Mouse (Mus musculus) T-helper 2 cell (primary cell): ENCODE data around the gene Nog.

ENCODE experiments used
- in situ Hi-C: fragments of 300-600 bp; cut with MboI, MseI; formaldehyde crosslinking; loops from one replicate; pipeline ENCODE4 v1.15.1; 2025; ENCODE audit warnings: high pct_unique_total_duplicates

The Nog gene

DNA sequence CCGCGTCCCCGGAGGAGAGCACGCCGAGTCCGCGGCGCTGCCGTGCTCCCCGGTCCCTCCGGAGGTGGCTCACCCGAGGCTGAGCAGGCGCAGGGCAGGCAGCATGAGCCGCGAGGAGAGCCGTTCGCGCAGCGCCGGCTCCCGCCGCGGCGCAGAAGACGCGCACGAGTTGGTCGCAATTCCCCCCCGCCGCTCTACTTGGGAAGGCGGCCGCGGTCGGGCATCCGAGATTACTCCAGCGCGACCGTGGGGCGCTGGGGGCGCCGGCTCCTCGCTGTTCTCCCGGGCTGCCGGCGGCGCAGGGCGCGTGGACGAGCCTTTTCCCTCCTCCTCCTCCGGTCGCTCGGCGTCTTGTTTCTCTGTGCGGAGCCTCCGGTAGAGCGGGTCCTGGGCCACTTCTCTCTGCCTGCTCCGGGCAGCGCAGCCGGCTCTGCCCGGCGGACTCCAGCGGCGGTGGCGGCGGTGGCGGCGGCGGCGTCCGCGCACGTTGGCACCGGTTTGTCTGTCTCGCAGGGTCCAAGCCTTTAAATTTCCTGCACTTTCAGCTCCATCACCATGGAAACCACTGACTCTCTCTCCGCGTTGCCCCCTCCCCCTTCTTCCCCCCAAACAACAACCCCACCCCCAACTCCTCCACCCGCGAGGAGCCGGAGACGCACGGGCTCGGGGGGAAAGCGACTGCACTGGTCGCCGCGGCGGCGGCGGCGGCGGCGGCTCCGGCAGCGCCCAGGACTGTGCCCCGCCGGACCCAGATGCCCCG lies at the start of gene Nog:
TSS of gene Nog (minus strand) at position 277 of the 760 bp plus-strand sequence.
- in situ Hi-C loops, result loop anchor here (5.0 kb wide), 2 partner anchors 135 to 200 kb away; no protein-coding TSS in a partner anchor

- in situ Hi-C loops, result loop anchor here (10.0 kb wide), 1 partner anchor 1015 kb away; no protein-coding TSS in a partner anchor
These were observed 38.1 kb upstream of the Nog start for GRCm38 (mm10) chr11:89340238-89340637.

DNA sequence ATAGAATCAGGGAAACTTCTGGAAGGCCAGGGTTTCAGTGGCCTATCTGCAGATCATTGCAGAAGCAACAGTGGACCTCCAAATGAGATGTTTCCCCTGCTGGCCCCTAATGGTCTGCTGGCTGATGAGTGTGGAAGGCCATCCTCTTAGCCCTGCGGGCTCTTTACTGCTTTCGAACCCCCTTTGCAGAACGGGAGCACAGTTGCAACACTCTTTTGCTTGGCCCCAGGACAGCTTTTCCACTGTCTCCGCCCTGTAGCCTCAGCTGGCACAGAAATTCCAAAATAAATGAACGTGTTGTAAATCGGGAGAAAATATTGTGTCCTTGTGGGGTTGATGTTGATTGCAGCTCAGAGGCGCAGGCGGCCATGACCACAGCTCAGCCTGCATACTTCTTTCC lies 37.7 kb upstream of the Nog start:
- in situ Hi-C loops, result loop anchor here (10.0 kb wide), 1 partner anchor 1015 kb away; no protein-coding TSS in a partner anchor

DNA sequence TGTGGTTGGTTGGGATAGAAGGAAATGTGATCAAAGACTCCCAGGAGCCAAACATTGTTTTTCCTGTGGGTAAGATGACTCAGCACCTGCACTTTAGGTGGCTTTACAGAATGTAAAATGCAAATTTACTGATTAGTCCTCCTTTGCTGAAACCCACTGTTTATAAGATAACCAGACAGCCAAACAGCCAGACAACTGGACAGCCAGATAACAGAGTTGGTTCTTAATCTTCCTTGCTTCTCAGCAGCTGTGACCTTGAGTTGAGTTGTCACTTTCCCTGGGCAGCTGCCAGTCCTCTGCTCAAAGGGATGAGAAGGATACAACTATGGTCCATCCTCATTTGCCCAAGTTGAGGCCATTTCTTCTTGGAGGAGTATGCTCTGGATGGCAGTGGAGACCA lies 35.8 kb upstream of the Nog start:
- in situ Hi-C loops, result no loop called here

DNA sequence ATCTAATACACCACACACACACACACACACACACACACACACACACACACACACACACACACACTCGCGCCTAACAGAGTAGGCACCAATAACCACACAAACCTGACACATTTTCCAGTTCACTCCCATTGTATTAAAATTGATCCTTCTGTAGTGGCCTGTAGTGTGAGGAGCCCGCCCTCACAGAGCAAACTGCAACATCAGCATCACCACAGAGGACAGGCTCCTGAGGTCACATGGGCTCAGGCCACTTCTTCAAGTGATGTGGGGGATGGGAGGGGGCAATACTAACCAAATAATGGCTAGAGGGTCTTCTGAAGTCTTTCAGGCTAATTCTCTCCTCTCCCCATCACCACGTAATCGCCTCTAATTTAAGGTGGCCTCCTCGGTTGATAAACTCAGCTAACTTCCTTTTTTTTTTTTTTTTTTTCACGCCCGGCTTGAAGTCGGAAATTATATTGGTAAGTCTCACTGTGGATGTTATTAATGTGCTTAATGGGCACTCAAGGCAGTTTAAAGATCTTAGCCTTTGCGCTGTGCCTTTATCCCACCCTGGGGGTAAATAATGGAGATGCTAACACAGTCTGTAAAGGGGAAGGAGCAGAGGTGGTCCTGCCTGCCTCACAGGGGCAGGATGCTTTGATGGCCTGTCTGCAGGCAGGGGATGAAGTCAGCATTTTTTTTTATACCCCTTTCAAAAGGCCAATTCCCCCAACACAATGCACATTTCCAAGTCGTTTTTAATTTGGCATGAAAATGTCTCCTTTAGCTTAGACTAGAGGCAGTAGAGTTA lies 25.2 kb upstream of the Nog start:
- in situ Hi-C loops, result no loop called here

DNA sequence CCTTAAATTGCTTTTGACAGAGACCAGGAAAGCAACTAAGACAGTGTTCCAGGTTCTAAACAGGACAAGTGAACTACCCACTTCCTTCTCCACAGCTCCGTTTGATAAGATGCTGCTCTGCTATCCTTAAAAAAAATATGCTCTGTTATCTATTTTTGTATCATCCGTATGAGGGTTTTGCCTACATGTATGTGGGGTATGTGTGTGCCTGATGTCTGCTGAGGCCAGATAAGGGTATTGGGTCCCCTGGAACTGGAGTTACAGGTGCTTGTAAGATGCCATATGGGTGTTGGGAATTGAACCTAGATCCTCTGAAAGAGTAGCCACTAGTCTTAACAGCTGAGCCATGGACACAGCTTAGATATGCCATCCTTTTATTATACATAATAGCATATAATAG lies 19.6 kb upstream of the Nog start:
- in situ Hi-C loops, result no loop called here

GRCm38 (mm10) chr11:89319675-89320074 lies 17.5 kb upstream of the Nog start:
- in situ Hi-C loops, result no loop called here

- in situ Hi-C loops, result no loop called here
These were observed 16.2 kb upstream of the Nog start for GRCm38 (mm10) chr11:89318324-89318723.

- in situ Hi-C loops, result no loop called here
These were observed 15.6 kb upstream of the Nog start for GRCm38 (mm10) chr11:89317757-89318156.

GRCm38 (mm10) chr11:89314374-89314773 lies 12.2 kb upstream of the Nog start:
- in situ Hi-C loops, result no loop called here

DNA sequence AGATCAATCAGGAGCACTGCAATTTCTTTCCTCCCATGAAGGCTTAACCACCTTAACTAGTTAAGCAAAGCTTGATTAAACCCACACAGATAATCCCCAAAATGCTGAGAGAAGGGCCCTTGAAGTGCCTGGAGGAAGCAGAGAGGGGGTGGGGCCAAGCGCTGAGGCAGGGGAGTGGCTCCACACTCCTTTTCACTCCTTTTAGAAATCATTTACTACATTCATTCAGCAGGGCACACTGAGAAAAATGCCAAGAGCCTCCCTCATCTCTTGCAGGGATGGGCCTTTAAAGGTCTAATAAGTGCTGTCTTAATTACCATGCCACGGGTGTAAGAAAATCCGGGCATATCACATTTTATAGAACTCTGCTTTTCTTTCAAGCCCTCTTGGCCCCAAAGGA lies 10.2 kb upstream of the Nog start:
- in situ Hi-C loops, result no loop called here

- in situ Hi-C loops, result no loop called here
These were observed 8.1 kb upstream of the Nog start for GRCm38 (mm10) chr11:89310217-89310616.

GRCm38 (mm10) chr11:89303421-89303820 lies 1.3 kb upstream of the Nog start:
- in situ Hi-C loops, result loop anchor here (5.0 kb wide), 2 partner anchors 136 to 201 kb away; no protein-coding TSS in a partner anchor

- in situ Hi-C loops, result loop anchor here (5.0 kb wide), 2 partner anchors 135 to 200 kb away; no protein-coding TSS in a partner anchor
These were observed 666 bp upstream of the Nog start for GRCm38 (mm10) chr11:89302816-89303180.

DNA sequence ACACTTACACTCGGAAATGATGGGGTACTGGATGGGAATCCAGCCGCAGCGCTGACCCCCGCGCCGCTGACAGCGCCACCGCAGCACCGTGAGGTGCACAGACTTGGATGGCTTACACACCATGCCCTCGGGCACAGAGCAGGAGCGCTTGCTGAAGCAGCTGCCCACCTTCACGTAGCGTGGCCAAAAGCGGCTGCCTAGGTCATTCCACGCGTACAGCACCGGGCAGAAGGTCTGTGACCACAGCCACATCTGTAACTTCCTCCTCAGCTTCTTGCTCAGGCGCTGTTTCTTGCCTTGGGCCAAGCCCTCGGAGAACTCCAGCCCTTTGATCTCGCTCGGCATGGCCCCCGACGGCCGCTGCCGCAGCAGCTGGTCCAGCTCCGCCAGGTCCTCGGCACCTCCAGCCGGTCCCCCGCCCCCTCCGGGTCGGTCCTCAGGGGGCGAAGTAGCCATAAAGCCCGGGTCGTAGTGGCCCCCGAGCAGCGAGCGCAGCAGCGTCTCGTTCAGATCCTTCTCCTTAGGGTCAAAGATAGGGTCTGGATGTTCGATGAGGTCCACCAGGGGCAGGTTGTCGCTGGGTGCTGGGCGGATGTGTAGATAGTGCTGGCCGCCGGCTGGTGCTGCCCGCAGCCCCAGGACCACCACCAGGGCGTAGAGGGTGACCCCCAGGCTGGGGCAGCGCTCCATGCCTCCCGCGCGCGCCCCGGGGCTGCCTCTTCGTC lies 639 bp downstream of the Nog start:
- in situ Hi-C loops, result loop anchor here (5.0 kb wide), 2 partner anchors 134 to 199 kb away; no protein-coding TSS in a partner anchor

- in situ Hi-C loops, result loop anchor here (5.0 kb wide), 2 partner anchors 133 to 198 kb away; no protein-coding TSS in a partner anchor
These were observed 2.1 kb downstream of the Nog start for GRCm38 (mm10) chr11:89299784-89300775.

GRCm38 (mm10) chr11:89299116-89299783 lies 2.9 kb downstream of the Nog start:
- in situ Hi-C loops, result no loop called here

DNA sequence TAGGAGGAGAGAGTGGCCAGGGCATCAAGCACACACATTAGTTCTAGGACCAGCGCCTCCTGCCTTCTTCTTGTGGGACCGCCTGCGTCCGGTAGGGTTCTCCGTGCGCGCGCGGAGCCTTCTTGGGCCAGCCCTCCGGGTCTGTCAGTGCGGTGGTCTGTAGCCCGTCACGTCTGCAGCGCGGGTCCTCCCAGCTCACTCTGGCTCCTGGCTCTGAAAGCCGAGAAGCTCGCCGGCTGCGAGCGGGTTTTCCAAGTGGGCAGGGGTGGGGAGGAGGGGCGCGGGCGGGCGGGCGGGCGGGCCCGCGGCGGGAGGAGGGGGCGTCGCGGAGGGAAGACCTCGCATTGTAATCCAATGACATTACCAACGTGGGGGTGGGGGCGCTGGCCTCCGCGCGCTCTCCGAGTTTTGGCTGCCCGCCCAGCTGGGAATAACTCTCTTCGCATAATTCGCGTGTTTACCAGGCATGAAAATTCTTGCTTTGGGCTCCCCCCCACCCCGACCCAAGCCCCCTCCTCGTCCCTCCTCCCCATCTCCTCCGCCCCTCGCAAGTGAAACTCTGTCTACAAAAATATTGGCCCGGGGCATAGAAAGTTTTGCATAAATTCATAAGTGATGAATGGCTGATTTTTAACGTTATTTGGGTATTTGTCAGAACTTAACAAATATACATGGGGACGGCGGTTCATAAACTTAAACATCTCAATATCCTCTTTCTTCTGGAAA lies 3.7 kb downstream of the Nog start:
- in situ Hi-C loops, result no loop called here

- in situ Hi-C loops, result no loop called here
These were observed 4.6 kb downstream of the Nog start for GRCm38 (mm10) chr11:89297521-89297920.
